Mouse (Mus musculus) urinary bladder, postnatal 25 days (tissue): Measurements from ENCODE around the gene Gm20716.

ENCODE experiments used
- DNase-seq: peaks from one replicate; pipeline ENCODE4 v3.0.0; 2022; ENCODE audit warnings: low spot score

Gm20716 gene

DNA sequence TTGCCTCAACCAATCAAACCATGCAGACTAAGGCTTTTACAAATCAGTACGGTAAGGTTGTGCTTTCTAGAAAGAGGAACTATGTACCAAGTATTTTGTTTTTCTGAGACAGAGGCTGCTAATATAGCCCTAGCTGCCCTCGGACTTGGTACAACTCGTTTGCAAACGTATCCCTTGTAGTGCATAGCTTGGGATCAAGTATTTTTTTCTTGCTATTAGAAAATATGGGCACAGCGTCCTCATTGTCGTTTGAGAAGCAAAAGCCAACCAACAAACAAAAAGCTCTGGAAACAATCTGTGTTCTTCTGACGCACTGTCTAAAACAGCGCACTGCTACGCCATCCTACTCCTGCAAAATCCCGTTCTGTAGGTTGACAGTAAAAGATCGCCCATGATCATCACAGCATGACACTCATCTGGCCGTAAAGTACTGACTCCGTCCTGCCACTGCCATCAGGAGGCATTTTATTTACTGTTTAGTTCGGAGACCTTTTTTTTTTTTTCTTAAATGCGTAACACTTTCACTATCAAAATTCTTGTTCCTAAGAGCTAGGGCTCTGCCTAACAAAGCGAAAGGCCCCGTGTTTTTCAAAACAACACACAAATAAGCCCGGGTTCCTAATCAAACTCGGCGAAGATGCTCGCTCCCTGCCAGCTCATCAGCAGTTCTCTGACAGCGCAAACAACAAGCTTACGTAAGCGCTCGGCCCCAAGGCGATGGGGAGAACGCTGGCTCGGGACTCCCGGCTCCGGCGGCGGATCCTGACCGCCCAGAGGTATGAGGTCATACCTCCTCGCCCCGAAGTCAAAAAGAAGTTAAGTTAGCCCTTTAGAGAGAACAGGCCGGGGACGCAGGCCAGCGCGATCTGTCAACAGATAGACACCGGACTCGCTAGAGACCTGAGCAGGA, 793 bp downstream of the Gm20716 start:
- peak; percentile 36 for DNase-seq

DNA sequence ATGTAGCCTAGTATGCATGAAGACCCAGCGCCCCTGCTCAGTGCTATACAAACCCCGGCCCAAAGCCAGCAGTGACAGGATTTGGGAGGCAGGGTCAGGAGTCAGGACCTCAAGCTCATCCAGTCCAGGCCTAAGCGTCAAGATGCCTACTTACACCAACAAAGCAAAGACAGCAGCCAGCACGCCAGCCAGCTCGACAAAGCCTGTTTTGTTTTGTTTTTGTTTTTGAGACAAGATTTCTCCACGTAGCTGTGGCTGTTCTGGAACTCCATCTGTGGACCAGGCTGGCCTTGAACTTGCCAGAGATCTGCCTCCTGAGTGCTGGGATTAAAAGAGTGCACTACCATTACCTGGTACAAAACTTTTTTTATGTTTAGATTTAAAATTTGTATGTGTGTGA, 6.8 kb downstream of the Gm20716 start:
- no peak for DNase-seq

DNA sequence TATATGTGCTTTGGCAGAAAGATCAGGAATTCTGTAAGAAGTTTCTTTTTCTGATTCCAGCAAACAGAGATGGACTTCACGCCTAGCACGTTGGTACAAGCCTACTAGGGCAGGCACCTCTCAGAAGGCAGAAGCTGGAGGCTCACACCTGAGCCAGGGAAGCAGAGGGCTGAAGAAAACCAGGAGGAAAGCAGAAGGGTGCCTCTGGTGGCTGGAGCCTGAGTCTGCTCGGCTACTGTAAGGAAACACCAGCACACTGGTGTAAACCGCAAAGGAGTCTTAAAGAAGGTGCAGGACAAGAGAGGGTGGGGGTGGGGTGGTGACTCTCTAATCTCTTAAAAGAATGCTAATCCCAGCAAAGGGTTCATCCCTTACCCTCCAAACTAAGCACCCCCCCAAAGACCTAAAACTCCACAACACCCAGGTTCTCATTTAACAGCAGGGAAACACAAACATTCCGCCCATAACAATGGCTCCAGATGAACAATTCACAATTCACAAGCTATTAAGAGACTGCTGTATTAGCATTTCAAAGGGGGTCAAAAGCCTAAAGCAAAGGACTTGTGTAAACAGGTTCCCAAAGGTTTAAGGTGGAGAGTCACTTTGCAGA, 16.3 kb downstream of the Gm20716 start:
- no peak for DNase-seq

- no peak for DNase-seq
Observed at GRCm38 (mm10) chr2:168207883-168208282, 22.3 kb downstream of the Gm20716 start.

DNA sequence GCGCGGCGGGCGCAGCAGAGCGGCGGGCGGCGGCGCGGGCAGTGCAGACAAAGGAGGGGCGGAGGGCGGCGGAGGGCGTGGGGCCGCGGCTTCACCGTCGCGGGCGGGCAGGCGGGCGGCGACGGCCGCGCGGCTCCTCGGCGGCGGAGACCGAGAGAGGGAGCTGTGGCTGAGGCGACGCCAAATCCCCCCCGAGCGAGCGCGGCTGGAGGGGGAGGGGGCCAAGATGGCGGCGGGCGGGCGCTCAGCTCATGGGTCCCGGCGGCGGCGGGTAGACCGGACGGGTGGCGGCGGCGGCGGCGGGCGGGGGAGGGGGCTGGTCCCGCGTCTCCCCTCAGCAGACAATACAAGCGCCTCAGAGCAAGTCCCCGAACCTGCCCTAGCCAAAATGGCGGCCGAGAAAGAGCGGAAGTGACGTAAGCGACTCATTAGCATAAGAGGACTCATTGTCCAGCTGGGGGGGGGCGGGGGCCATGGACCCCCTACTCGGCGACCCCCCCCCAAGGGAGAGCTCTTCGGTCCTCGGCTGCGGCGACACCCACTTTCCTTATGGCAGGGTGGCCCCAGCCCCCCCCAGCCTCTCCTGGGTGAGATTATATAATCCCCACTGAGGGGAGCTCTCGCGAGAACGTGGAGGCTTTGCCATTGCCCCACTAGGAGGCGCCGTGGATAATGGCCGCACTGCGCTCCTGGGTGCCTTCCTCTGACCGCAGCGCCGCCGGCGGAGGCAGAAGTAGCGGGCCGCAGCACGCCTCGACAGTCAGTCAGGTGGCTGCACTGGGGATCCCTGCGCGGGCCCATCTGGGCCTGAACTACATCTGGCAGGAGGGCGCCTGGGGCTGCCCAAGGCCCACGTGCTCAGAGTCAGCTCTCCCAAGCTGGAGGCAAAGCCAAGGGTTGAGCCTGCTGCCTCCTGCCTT, 23.2 kb downstream of the Gm20716 start, which contains the start of gene Adnp:
Gene Adnp (minus strand): TSS at position 388 of the 920 bp plus-strand sequence.
- DNase-seq: peak; percentile 94

DNA sequence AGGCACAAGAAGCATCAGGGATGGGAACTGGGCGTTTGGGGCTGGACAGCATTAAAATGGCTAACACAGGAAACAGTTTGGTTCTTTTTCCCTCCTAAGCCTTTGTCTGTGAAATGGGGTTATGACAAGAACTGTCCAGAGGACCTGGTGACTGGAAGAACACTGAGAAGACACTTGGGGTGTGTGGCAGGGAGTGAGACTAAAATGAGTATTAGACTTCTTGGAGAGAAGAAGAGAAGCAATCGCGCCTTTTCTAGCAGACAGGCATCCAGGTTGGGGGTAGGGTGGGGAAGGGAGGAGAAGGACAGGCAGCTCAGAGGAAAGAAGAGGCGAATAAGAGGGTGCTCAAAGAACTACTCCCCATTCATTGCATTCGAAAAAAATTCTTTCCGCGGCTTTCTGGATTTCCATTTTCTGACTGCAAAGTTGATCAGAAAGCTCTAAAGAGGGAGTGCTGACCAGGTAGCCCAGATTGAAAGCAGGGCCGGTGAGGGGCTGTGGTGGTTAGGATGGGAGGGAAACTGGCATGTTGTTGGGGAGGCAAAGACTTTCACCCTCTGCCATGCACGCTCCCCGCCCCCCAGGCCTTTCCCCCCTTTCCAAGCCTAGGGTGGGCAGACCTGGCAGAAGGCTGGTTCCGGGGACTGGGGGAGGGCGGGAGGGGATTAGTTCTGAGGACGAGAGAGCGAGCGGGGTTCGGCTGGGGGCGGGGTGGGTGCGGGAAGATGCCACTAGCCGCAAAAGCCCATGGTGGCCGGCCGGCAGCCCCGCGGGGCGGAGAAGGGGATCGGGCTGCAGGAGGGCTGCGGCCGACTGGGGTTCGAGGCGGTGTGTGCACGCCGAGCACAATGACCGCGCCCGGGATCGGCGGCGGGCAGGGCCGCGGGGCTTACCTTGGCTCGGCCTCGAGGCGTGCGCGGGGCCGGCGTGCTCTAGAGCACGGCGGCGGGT, 24.2 kb downstream of the Gm20716 start:
- peak; percentile 25 for DNase-seq

DNA sequence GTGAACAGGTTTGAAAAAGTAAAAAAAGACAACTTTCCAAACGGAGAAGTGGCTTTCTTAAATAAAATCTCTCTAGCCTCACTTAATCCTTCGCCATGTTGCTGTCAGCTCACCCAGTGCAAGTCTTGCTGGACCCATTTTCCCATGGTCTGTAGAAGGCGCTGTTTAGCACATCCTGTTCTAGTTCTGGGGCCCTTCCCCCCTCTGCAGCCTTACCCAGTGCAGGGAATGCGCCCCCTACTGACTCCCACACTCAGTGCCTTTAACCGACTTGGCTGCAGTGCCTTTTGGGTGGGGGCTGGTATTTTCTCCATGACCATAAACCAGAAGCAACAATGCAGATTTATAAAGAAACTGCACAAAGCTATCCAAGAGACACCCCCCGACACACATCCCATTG, 24.9 kb downstream of the Gm20716 start:
- DNase-seq: peak; percentile 85

DNA sequence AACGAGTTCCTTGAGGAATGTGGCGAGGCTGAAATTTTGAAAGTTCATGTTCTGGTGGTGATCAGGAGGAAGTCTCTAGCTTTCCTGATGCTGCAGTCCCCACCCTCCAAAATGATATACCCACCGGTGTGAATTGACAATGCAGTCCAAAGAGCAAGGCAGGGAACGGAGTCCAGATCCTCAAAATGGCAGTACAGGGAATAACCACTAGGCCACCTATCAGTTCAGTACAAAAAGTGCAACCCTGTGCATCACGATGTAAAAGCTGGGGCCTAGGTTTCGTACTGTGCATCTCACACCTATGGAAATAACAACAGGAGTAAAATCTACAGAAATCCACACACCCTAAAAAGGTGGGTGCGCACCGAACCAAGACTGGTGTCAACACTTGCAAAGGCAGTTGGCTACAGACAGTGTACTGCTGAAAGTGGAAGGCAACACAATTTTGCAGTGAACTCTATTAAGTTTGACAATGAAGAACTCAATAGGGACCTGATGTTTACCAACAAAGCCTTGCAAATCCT, 25.6 kb downstream of the Gm20716 start:
- no peak for DNase-seq

- DNase-seq: no peak
Observed at GRCm38 (mm10) chr2:168200014-168200691, 30.0 kb downstream of the Gm20716 start.

- DNase-seq: no peak
Observed at GRCm38 (mm10) chr2:168199476-168199875, 30.7 kb downstream of the Gm20716 start.

DNA sequence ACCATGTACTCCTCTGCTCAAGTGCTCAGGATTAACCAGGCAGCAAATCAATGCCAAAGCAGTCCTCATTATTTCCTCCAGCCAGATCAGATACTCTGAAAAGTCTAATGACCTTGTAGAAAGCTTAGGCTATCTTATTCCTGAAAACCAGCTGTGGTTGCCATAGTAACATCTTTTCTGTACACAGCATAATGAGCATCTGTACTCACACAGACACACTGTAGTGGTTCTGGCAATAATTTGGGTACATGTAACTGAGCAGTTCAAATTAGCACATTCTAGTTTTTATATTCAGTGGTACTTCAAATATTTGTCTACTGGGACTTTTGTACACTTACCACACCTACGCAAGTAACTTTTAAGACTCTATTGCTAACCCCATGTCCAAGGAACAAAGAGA, 31.7 kb downstream of the Gm20716 start:
- DNase-seq: no peak

DNA sequence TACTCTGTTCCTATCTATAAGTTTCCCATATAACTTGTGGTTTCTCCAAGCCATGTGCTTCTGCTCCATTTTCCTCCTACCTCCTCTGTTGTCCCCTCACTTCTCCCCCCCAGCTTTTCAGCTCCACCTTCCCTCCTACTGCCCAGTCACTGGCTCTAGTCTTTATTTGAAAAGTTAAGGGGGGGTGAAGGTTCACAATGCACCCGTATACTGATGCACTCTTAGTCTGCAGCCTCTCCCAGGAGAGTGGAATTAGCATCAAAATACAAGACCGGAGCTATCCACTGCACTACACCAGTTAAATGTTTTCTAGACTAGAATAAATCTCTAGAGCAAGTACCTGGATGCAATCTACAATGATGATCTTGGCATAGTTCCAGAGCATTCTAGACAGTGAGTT, 34.4 kb downstream of the Gm20716 start:
- DNase-seq: no peak

DNA sequence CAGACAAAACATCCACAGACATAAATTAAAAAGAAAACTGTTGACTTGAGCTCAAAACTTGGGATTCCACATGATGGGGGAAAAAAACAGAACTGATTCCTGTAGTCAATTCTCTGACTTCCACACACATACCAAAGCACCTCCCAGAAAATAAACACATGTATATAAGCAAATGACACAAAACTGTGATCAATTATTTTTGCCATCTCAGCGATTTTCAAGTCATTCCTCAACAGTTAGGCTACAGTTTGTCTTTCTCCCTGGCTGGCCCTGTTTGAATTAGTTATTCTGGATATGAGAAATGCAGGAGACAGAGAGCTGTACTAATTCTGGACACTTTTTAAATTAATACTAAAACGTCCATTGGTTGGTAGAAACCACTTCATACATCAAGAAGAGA, 36.5 kb downstream of the Gm20716 start:
- no peak for DNase-seq

GRCm38 (mm10) chr2:168191856-168192255, 38.3 kb downstream of the Gm20716 start:
- no peak for DNase-seq

DNA sequence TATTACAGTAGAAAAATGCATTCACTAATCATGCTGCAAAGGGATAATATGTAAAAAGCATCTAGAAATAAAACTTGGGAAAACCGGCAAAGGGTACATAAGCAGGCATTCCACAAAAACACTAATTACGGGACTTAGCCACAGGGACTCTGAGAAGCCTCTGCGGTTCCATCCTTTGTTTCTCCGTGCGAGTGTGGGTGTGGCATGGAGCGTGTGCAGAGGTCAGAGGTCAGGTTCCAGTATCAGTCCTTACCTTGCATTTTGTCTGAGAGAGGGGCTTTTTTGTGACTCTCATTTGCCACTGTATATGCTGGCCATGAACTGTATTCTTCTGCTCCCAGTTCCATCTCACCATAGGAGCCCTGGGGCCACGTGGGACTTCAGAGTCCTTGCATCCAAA, 54.2 kb downstream of the Gm20716 start:
- DNase-seq: no peak

- peak; percentile 40 for DNase-seq
Observed at GRCm38 (mm10) chr2:168170167-168170685, 59.9 kb downstream of the Gm20716 start.

DNA sequence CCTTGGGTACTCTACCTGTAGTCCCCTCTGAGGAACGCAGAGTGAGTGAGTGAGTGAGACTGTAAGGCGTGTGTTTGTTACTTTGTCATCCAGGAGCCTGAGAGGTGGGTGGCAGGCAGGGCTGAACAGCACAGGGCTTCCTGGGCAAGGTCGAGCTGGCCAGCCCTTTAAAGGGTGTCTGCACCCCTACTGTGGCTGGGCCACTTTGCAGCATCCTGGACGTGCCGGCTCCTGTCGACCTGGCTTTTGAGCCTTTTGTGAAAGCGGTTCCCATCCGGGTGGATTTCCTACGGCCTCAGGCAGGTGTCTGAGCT, 60.4 kb downstream of the Gm20716 start:
- DNase-seq: no peak

DNA sequence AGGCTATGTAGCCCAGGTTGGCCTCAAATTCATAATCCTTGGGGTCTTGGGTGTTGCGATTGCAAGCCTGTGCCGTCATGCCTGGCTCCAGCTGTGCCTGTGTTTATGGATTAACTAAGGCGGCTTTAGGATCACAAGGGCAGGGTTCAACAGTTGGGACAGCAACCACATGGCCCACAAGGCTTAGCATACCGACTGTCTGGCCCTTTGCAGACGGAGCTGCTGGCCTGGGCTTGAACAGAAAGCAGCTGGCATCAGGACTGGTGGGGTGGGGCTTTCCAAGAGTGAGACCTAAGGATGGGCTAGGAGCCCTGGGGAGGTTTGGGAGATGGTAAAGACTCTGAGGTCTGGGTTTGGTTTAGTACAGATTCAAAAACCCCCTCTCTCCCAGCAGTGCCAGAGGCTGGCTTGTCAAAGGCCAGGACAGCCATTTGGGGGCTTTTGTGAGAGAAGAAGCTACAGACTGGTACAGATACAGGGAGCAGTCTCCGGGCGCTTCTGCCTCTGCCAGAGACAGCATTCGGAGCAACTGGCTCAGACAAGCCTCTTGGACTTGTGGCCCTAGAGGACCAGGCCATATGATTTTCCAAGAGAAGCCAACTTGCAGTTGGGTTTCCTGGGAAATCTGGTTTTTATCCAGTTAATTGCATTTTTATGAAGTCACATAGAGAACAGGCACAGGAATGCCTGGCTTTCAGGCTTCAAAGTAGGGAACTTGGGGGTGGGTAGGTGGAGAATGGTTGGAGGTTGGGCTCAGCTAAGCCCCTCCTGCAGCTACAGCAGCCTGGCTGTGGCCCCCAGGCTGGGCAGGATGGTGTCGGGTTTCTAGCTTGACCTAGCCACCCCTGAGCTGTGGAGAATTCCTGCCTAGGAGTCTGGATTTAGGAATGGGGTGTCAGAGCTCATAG, 61.0 kb downstream of the Gm20716 start:
- no peak for DNase-seq

- no peak for DNase-seq
Observed at GRCm38 (mm10) chr2:168167781-168168180, 62.4 kb downstream of the Gm20716 start.
